Mouse (Mus musculus) embryonic facial prominence, embryonic 12.5 days (tissue): ENCODE results near the gene Gm49510. TPM values are rescaled to one million over a fixed set of nuclear protein-coding genes. Genes with fewer than 3 reads are reported as not detected.

Experiments
- ATAC-seq: fragments of 200-750 bp; cut with Nextera tagmentation; 2 replicates; pipeline ENCODE4 v1.8.0; 2017; ENCODE audit not compliant: insufficient number of reproducible peaks, insufficient read depth, low FRiP score, low TSS enrichment
- H3K27ac ChIP-seq: fragments of 300-500 bp; sonication (generic); 2 replicates; pipeline ENCODE4 v1.5.1; 2016; ENCODE audit warnings: mild to moderate bottlenecking
- H3K27me3 ChIP-seq: fragments of 300-500 bp; sonication (generic); 2 replicates; pipeline ENCODE4 v1.6.1; 2016; ENCODE audit warnings: mild to moderate bottlenecking, moderate library complexity
- H3K36me3 ChIP-seq: fragments of 300-500 bp; sonication (generic); 2 replicates; pipeline ENCODE4 v1.6.1; 2016; ENCODE audit warnings: mild to moderate bottlenecking
- H3K4me1 ChIP-seq: fragments of 300-500 bp; sonication (generic); 2 replicates; pipeline ENCODE4 v1.6.1; 2016
- H3K4me2 ChIP-seq: fragments of 300-500 bp; sonication (generic); replicated peaks from 2 replicates; pipeline ENCODE4 v1.6.1; 2016; ENCODE audit warnings: mild to moderate bottlenecking, moderate library complexity
- H3K4me3 ChIP-seq: fragments of 300-500 bp; sonication (generic); 2 replicates; pipeline ENCODE4 v1.5.1; 2016; ENCODE audit warnings: mild to moderate bottlenecking
- H3K9ac ChIP-seq: fragments of 300-500 bp; sonication (generic); 2 replicates; pipeline ENCODE4 v1.6.1; 2016; ENCODE audit warnings: mild to moderate bottlenecking, moderate library complexity
- H3K9me3 ChIP-seq: fragments of 300-500 bp; sonication (generic); 2 replicates; pipeline ENCODE4 v1.6.1; 2016; ENCODE audit warnings: mild to moderate bottlenecking, moderate library complexity
- WGBS: fragments of 180-500 bp; shearing (Covaris S2); methylation state at CpG from one replicate; pipeline ENCODE4 v1.1.7; 2016; 5-methylcytosine and 5-hydroxymethylcytosine counted together
- polyA plus RNA-seq: library from polyadenylated mRNA; unstranded; fragments of >200 nt; fragmentation: Nextera tagmentation; extraction: Ambion mirVana; gene quantifications from 2 replicates; pipeline ENCODE4 v1.2.1, GENCODE M21; 2016

The Gm49510 gene
- polyA plus RNA-seq, 1 experiment from 2014 or later, result 0.29 TPM

DNA sequence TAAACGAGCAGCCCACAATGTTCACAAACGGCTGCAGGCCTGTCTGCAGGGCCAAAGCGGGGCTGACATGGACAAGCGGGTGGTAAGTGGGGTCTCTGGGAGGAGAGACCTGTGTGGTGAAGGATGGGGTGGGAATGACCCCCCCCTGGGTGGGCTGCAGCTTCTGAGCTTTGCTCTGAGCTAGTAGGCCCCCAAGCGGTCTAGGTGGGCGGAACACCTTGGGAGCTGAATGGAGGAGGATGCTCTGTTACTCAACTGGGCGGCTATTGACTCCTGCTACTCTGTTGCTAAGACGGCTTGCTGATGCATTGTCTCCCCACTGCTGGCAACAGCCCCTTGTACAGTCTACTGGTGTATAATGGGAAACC, 1.9 kb downstream of the Gm49510 start:
- no peak for ATAC-seq
- H3K27me3 ChIP-seq, result no peaks in the 10 kb centered on the region
- H3K4me3 ChIP-seq, result peak overlapping the region; percentile 75
- 36% methylated on average over 8 of the region's 8 CpGs for WGBS
- no peaks in the 10 kb centered on the region for H3K9me3 ChIP-seq
- peak overlapping the region; percentile 81 for H3K4me2 ChIP-seq
- peak overlapping the region; percentile 80 for H3K9ac ChIP-seq
- H3K27ac ChIP-seq, result peak overlapping the region; percentile 78
- H3K4me1 ChIP-seq, result peaks cover 28% of the 10 kb centered on the region
- peaks cover 38% of the 10 kb centered on the region for H3K36me3 ChIP-seq

DNA sequence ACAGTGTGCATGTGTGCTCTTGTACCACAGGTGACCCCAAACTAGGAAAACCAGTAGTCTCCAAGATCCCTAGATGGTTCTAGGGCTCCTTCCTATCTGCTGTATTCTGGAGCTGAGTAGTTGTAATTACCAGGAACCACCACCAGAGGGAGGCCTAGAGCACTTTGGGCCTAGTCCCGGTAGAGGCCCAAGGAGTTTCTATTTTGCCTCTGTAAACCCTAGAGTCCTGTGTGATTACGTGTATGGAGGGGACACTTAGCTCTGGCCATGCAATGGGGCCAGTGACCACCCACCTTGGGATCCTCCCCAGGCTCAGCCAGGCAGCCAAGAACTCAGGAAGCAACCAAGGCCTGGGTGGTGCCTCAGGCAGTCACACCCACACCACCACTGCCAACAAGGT, 3.8 kb downstream of the Gm49510 start:
- Histone ChIP-seq H3K4me3 (no peak overlapping the region), H3K36me3 (peaks cover 57% of the 10 kb centered on the region), H3K27ac (no peak overlapping the region), H3K9me3 (no peaks in the 10 kb centered on the region), H3K27me3 (no peaks in the 10 kb centered on the region), H3K4me2 (no peak overlapping the region), H3K9ac (0 out of 2 replicates have a peak overlapping the region, but pooled peaks have one; percentile 2), H3K4me1 (peaks cover 28% of the 10 kb centered on the region)
- WGBS, result 14% methylated on average over 2 of the region's 2 CpGs
- ATAC-seq, result no peak

- Histone ChIP-seq H3K9ac (no peak overlapping the region), H3K9me3 (no peaks in the 10 kb centered on the region)
- 74% methylated on average over 7 of the region's 7 CpGs for WGBS
Observed at GRCm38 (mm10) chr15:78908399-78908798, 8.9 kb downstream of the Gm49510 start.

GRCm38 (mm10) chr15:78908982-78909381, 9.5 kb downstream of the Gm49510 start:
- Histone ChIP-seq H3K27me3 (no peaks in the 10 kb centered on the region), H3K4me1 (no peaks in the 10 kb centered on the region), H3K4me3 (no peak overlapping the region), H3K27ac (no peak overlapping the region), H3K4me2 (no peak overlapping the region), H3K36me3 (peaks cover 76% of the 10 kb centered on the region), H3K9me3 (no peaks in the 10 kb centered on the region), H3K9ac (no peak overlapping the region)
- no peak for ATAC-seq
- 88% methylated on average over 8 of the region's 8 CpGs for WGBS

More at GRCm38 (mm10) chr15:78908399-78908798, 8.9 kb downstream of the Gm49510 start:
- H3K36me3 ChIP-seq, result peaks cover 81% of the 10 kb centered on the region
- no peaks in the 10 kb centered on the region for H3K27me3 ChIP-seq
- H3K4me2 ChIP-seq, result no peak overlapping the region
- H3K4me3 ChIP-seq, result no peak overlapping the region
- no peak for ATAC-seq
- no peak overlapping the region for H3K27ac ChIP-seq
- H3K4me1 ChIP-seq, result no peaks in the 10 kb centered on the region

DNA sequence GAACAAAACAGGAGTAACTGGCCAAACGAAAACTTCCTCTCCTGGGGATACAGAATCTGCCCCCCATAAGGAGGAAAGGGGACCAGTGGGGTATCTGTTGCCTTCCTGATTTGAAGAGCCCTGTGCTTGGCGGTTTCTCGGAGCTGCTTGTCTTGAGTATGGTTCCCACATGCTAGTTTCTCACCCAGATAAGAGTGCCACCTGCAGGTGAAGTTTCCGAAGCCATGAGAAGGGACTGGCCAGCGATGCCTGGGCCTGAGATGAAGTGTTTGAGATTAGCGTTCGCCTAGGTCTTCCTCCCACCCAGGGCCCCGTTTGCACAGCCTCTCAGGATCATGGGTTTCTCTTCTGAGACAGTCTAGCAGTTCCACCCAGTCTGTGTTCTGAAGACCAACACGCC, 12.6 kb downstream of the Gm49510 start:
- Histone ChIP-seq H3K9me3 (no peaks in the 10 kb centered on the region), H3K4me2 (no peak overlapping the region), H3K27me3 (no peaks in the 10 kb centered on the region), H3K27ac (no peak overlapping the region), H3K9ac (no peak overlapping the region), H3K4me3 (no peak overlapping the region), H3K36me3 (peaks cover 45% of the 10 kb centered on the region), H3K4me1 (peaks cover 22% of the 10 kb centered on the region)
- WGBS, result 39% methylated on average over 9 of the region's 9 CpGs
- ATAC-seq, result no peak

DNA sequence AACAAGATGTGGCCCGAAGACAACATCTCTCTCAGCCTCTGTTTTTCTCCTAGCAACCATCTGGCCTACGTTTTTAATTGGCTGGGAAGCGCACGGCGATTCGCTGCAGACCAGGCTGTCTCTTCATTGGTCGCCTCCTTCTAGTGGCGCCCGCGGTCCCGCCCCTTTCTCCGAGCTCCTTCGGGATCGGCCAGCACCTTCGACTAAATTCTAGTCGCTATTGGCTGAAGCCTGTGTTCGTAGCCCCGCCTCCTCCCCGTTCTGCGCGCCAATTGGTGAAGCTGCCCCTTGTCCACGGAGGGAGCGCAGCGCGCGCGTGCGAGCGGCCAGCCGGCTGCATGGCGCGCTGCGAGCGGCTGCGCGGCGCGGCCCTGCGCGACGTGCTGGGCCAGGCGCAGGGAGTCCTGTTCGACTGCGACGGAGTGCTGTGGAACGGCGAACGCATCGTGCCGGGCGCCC, 14.2 kb downstream of the Gm49510 start, which contains the start of gene Pdxp:
TSS of gene Pdxp (plus strand) at position 288 of the 459 bp plus-strand sequence.
- Histone ChIP-seq H3K9ac (peak within 1 kb of the TSS; percentile 83), H3K4me2 (peak within 1 kb of the TSS; percentile 96), H3K9me3 (no peaks in the 10 kb centered on the region), H3K27me3 (no peaks in the 10 kb centered on the region), H3K36me3 (peaks cover 42% of the 10 kb centered on the region), H3K4me3 (peak within 1 kb of the TSS; percentile 77), H3K27ac (peak within 1 kb of the TSS; percentile 93), H3K4me1 (peaks cover 22% of the 10 kb centered on the region)
- under 1% methylated on average over 51 of the region's 51 CpGs for WGBS
- peak; percentile 93 for ATAC-seq

GRCm38 (mm10) chr15:78914091-78914822, 14.8 kb downstream of the Gm49510 start:
- WGBS, result 1% methylated on average over 87 of the region's 87 CpGs

GRCm38 (mm10) chr15:78914823-78915659, 15.6 kb downstream of the Gm49510 start:
- Histone ChIP-seq H3K27me3 (no peaks in the 10 kb centered on the region), H3K4me1 (peaks cover 22% of the 10 kb centered on the region), H3K27ac (peak overlapping the region; percentile 93; the same call in 1 of the 2 replicates), H3K4me2 (peak overlapping the region; percentile 96), H3K36me3 (peaks cover 36% of the 10 kb centered on the region), H3K4me3 (peak overlapping the region; percentile 77), H3K9ac (peak overlapping the region; percentile 83), H3K9me3 (no peaks in the 10 kb centered on the region)
- WGBS, result 45% methylated on average over 8 of the region's 8 CpGs
- no peak for ATAC-seq

More at GRCm38 (mm10) chr15:78914091-78914822, 14.8 kb downstream of the Gm49510 start:
- Histone ChIP-seq H3K9me3 (no peaks in the 10 kb centered on the region), H3K4me2 (peak overlapping the region; percentile 96), H3K4me1 (peaks cover 22% of the 10 kb centered on the region), H3K27ac (peak overlapping the region; percentile 93), H3K27me3 (no peaks in the 10 kb centered on the region), H3K36me3 (peaks cover 41% of the 10 kb centered on the region), H3K9ac (peak overlapping the region; percentile 83), H3K4me3 (peak overlapping the region; percentile 77)
- ATAC-seq, result peak; percentile 53

GRCm38 (mm10) chr15:78915660-78916017, 16.2 kb downstream of the Gm49510 start:
- Histone ChIP-seq H3K4me1 (peaks cover 22% of the 10 kb centered on the region), H3K4me3 (peak overlapping the region; percentile 77), H3K27ac (no peak overlapping the region), H3K9me3 (no peaks in the 10 kb centered on the region), H3K9ac (peak overlapping the region; percentile 83; the same call in 1 of the 2 replicates), H3K36me3 (peaks cover 33% of the 10 kb centered on the region), H3K27me3 (no peaks in the 10 kb centered on the region), H3K4me2 (peak overlapping the region; percentile 96)
- WGBS, result 6% methylated on average over 8 of the region's 8 CpGs
- ATAC-seq, result no peak

GRCm38 (mm10) chr15:78916052-78916826, 16.8 kb downstream of the Gm49510 start:
- peaks cover 27% of the 10 kb centered on the region for H3K36me3 ChIP-seq
- WGBS, result 60% methylated on average over 12 of the region's 12 CpGs
- no peak overlapping the region; the same call in 1 of the 2 replicates for H3K27ac ChIP-seq
- ATAC-seq, result no peak
- no peaks in the 10 kb centered on the region for H3K9me3 ChIP-seq
- peaks cover 22% of the 10 kb centered on the region for H3K4me1 ChIP-seq
- H3K27me3 ChIP-seq, result no peaks in the 10 kb centered on the region
- H3K4me3 ChIP-seq, result peak overlapping the region; percentile 77
- H3K9ac ChIP-seq, result peak overlapping the region; percentile 25
- H3K4me2 ChIP-seq, result peak overlapping the region; percentile 96

GRCm38 (mm10) chr15:78918126-78918525, 18.7 kb downstream of the Gm49510 start:
- 86% methylated on average over 23 of the region's 23 CpGs for WGBS
- peaks cover 24% of the 10 kb centered on the region for H3K4me1 ChIP-seq
- H3K9me3 ChIP-seq, result no peaks in the 10 kb centered on the region
- H3K27ac ChIP-seq, result no peak overlapping the region
- no peak overlapping the region for H3K4me3 ChIP-seq
- no peak overlapping the region for H3K4me2 ChIP-seq
- H3K9ac ChIP-seq, result no peak overlapping the region
- peaks cover 23% of the 10 kb centered on the region for H3K36me3 ChIP-seq
- H3K27me3 ChIP-seq, result no peaks in the 10 kb centered on the region
- no peak for ATAC-seq
